Mouse (Mus musculus) forebrain, embryonic 11.5 days (tissue): Measurements from ENCODE around the gene Olfr160. TPM values are rescaled to one million over a fixed set of nuclear protein-coding genes. Genes with fewer than 3 reads are reported as not detected.

ENCODE experiments used
- ATAC-seq: fragments of 200-750 bp; cut with Nextera tagmentation; replicated peaks from 2 replicates; pipeline ENCODE4 v1.8.0; 2017; ENCODE audit warnings: moderate TSS enrichment; ENCODE audit not compliant: low FRiP score
- DNase-seq: peaks from one replicate; pipeline ENCODE4 v3.0.0-alpha.2; 2017; ENCODE audit warnings: low spot score
- H3K27ac ChIP-seq: fragments of 300-500 bp; sonication (generic); 2 replicates; pipeline ENCODE4 v1.5.1; 2014; ENCODE audit warnings: low read depth, low read length
- H3K27me3 ChIP-seq: fragments of 300-500 bp; sonication (generic); 2 replicates; pipeline ENCODE4 v1.6.1; 2014; ENCODE audit warnings: mild to moderate bottlenecking, low read length, mixed read lengths; ENCODE audit not compliant: control insufficient read depth, insufficient read depth
- H3K36me3 ChIP-seq: fragments of 300-500 bp; sonication (generic); 2 replicates; pipeline ENCODE4 v1.6.1; 2014; ENCODE audit warnings: mild to moderate bottlenecking, low read length, moderate library complexity, mixed read lengths; ENCODE audit not compliant: control insufficient read depth, insufficient read depth
- H3K4me1 ChIP-seq: fragments of 300-500 bp; sonication (generic); replicated peaks from 2 replicates; pipeline ENCODE4 v1.6.1; 2014; ENCODE audit warnings: low read length, mixed read lengths; ENCODE audit not compliant: control insufficient read depth, insufficient read depth
- H3K4me2 ChIP-seq: fragments of 300-500 bp; sonication (generic); 2 replicates; pipeline ENCODE4 v1.6.1; 2014; ENCODE audit warnings: low read depth, mild to moderate bottlenecking, low read length, moderate library complexity, mixed read lengths; ENCODE audit not compliant: severe bottlenecking
- H3K4me3 ChIP-seq: fragments of 300-500 bp; sonication (generic); 2 replicates; pipeline ENCODE4 v1.5.1; 2014; ENCODE audit warnings: low read depth, low read length
- H3K9ac ChIP-seq: fragments of 300-500 bp; sonication (generic); 2 replicates; pipeline ENCODE4 v1.6.1; 2014; ENCODE audit warnings: low read length
- H3K9me3 ChIP-seq: fragments of 300-500 bp; sonication (generic); 2 replicates; pipeline ENCODE4 v1.6.1; 2016; ENCODE audit warnings: low read length, mixed read lengths; ENCODE audit not compliant: control insufficient read depth
- WGBS: fragments of 180-500 bp; shearing (Covaris S2); extraction: QIAGEN DNeasy Blood & Tissue Kit; methylation state at CpG from one replicate; pipeline ENCODE4 v1.1.7; 2014; 5-methylcytosine and 5-hydroxymethylcytosine counted together
- polyA plus RNA-seq: library from polyadenylated mRNA; unstranded; fragments of >200 nt; fragmentation: Nextera tagmentation; extraction: Ambion mirVana; gene quantifications from 2 replicates; pipeline ENCODE4 v1.2.1, GENCODE M21; 2014

The Olfr160 gene
- polyA plus RNA-seq, 1 experiment from 2014 or later: not detected

DNA sequence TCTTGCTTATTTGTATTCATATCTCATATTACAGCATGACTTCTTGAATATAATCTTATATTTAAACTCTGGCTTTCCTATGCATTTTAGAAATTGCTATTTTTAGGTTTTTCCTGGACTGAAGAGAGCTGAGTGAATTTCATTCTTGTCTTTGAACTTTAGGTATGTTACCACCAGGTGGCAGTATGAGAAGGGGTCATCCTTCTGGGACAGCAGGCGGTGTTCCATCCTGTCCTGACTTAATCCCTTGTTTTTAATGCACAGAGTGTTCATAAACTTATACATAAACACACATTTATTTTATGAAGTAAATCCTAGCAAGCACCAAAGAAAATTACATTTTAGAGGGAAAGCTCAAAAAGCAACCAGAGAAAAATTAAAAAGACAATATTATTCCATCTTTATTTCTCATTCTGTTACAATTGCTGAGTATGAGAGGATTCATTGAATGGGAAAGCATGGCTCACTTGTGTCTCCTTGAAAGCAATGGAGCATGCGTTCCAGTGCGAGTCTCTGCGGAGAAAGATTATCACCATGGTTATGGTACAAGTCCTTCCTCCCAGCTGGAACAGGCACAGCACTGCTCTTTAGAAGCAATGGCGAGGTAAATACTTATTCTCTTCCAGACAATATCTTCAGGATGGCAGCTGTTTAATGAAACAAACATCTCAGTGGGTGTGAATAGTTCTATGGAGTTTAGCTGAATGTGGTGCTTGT lies 25.9 kb downstream of the Olfr160 start:
- no peak for DNase-seq

DNA sequence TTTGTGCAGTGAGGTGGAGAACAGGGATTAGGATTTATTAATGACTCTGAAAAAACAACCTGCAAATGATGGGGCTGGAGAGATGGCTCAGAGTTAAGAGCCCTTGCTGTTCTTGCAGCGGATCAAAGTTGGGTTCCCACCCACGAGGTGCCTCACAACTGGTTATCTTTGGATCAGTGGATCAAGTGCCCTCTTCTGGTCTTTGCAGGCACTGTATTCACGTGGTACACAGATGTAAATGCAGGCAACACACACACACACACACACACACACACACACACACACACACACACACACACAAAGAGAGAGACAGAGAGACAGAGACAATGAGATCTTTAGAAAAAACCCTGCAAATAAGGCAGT lies 28.1 kb downstream of the Olfr160 start:
- no peaks in the 10 kb centered on the region for H3K27me3 ChIP-seq

More for the DNA sequence above, 25.9 kb downstream of the Olfr160 start:
- Histone ChIP-seq H3K27ac (no peak overlapping the region), H3K4me1 (no peaks in the 10 kb centered on the region), H3K4me2 (no peak overlapping the region), H3K4me3 (no peak overlapping the region), H3K9me3 (no peaks in the 10 kb centered on the region), H3K9ac (no peak overlapping the region), H3K36me3 (no peaks in the 10 kb centered on the region), H3K27me3 (no peaks in the 10 kb centered on the region)
- ATAC-seq: peak; percentile 72
- 40% methylated on average over 5 of the region's 5 CpGs for WGBS

DNA sequence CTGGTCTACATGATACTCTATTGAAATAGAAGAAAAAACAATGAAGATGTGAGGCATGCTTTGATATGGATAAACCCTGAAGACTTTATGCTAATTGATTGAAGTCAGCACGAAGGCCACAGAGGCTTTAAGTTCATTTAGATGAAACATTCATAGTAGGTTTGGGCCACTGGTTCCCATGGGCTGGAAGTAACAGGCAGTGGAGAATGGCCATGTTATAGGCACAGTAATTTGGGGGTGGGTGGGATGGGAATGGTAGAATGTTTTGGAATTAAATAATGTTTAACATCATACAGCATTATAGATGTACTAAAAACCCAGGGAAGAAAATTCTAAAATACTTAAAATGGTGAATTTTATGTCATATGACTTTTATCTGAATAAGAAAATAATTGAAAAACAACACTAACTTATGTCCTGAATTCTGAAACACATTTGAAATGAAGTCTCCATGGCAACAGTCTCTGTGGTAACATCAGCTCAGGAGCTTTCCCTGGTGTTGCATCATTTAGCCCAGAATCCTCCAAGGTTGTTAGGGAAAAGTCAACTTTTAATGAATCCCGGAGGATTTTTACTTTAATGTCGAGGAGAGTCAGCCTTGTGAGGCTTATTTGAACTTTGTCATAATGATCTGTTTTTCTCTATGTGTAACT lies 28.6 kb downstream of the Olfr160 start:
- WGBS: 81% methylated on average over 3 of the region's 3 CpGs
- H3K27ac ChIP-seq: no peak overlapping the region
- H3K27me3 ChIP-seq: no peaks in the 10 kb centered on the region
- H3K4me1 ChIP-seq: no peaks in the 10 kb centered on the region
- H3K4me3 ChIP-seq: no peak overlapping the region
- DNase-seq (no peak), ATAC-seq (no peak)
- no peaks in the 10 kb centered on the region for H3K36me3 ChIP-seq
- no peak overlapping the region for H3K9ac ChIP-seq
- H3K4me2 ChIP-seq: no peak overlapping the region
- no peaks in the 10 kb centered on the region for H3K9me3 ChIP-seq

More for the DNA sequence above, 28.1 kb downstream of the Olfr160 start:
- Histone ChIP-seq H3K4me2 (no peak overlapping the region), H3K9ac (no peak overlapping the region), H3K36me3 (no peaks in the 10 kb centered on the region), H3K4me3 (no peak overlapping the region), H3K9me3 (no peaks in the 10 kb centered on the region), H3K4me1 (no peaks in the 10 kb centered on the region), H3K27ac (no peak overlapping the region)
- 44% methylated on average over 3 of the region's 3 CpGs for WGBS
- DNase-seq (no peak), ATAC-seq (peak; percentile 27; the same call in 1 of the 2 replicates)

DNA sequence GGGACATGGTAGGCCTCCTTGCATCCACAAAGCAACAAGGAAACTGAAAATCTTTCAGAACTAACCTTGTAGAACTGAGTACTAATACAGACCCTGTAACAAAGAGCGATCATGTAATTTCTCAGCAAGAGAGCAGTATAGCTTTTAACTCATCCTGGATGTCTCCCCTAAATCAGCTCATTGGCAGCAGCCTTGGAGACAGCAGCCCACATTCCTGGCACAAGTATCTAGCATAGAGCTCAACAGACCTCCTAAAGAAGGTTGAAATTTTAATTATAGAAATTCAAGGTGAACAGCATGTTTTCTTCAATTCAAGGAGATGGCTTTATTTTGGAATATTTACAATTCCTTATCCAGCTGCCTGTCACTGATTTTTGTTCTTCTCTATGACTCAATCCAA lies 34.9 kb downstream of the Olfr160 start:
- H3K9ac ChIP-seq: no peak overlapping the region
- DNase-seq (no peak), ATAC-seq (no peak)
- H3K27me3 ChIP-seq: no peaks in the 10 kb centered on the region
- H3K36me3 ChIP-seq: no peaks in the 10 kb centered on the region
- H3K4me2 ChIP-seq: no peak overlapping the region
- no peaks in the 10 kb centered on the region for H3K9me3 ChIP-seq
- H3K4me1 ChIP-seq: no peaks in the 10 kb centered on the region
- WGBS: 97% methylated on average over 1 of the region's 1 CpGs
- H3K4me3 ChIP-seq: no peak overlapping the region
- H3K27ac ChIP-seq: no peak overlapping the region

DNA sequence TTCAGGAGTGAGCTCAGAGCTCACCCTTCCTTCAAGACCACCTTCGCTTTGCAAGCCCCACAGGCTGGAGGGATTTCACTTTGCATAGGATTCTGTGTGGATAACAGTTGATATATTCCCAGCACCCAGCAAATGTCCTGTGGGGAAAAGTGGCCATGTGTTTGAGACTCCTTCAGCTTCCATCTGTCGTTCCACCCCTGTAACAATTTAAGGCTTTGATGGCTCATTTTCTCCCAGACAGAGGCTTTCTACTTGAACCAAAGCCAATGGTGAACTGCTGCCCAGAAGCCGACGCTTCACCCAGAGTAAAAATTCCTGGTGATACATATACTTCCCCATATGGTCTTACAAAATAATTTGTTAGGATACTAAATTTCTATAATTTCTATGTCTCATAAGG lies 40.8 kb downstream of the Olfr160 start:
- no peaks in the 10 kb centered on the region for H3K27me3 ChIP-seq
- ATAC-seq (no peak), DNase-seq (no peak)

DNA sequence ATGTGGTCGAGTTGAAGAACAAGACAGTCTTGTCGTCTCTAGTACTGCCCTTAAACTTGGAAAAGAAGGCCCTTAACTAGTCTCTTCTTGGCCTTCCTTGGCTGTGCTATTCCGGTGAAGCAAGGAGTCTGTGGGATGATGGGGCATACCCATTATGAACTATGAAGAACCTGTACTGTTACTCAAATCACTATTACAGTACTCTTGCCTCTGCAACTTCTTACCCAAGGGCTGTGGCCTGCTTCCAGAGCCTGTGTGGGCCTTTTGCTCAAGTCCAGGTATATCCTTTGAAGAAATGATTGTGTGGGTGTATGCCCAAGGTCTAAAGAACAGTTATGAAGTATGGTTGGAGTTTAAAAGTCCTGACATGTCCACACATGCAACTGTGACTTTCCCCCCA lies 45.8 kb downstream of the Olfr160 start:
- Histone ChIP-seq H3K27me3 (no peaks in the 10 kb centered on the region), H3K36me3 (no peaks in the 10 kb centered on the region), H3K4me1 (no peaks in the 10 kb centered on the region), H3K4me3 (no peak overlapping the region), H3K27ac (no peak overlapping the region), H3K4me2 (no peak overlapping the region), H3K9ac (no peak overlapping the region), H3K9me3 (no peaks in the 10 kb centered on the region)
- WGBS: 89% methylated on average over 3 of the region's 3 CpGs
- ATAC-seq (no peak), DNase-seq (no peak)

More for the DNA sequence above, 40.8 kb downstream of the Olfr160 start:
- no peak overlapping the region for H3K4me2 ChIP-seq
- no peaks in the 10 kb centered on the region for H3K36me3 ChIP-seq
- H3K4me3 ChIP-seq: no peak overlapping the region
- no peaks in the 10 kb centered on the region for H3K9me3 ChIP-seq
- H3K9ac ChIP-seq: no peak overlapping the region
- whole genome bisulfite sequencing: 88% methylated on average over 4 of the region's 4 CpGs
- no peak overlapping the region for H3K27ac ChIP-seq
- H3K4me1 ChIP-seq: no peaks in the 10 kb centered on the region

DNA sequence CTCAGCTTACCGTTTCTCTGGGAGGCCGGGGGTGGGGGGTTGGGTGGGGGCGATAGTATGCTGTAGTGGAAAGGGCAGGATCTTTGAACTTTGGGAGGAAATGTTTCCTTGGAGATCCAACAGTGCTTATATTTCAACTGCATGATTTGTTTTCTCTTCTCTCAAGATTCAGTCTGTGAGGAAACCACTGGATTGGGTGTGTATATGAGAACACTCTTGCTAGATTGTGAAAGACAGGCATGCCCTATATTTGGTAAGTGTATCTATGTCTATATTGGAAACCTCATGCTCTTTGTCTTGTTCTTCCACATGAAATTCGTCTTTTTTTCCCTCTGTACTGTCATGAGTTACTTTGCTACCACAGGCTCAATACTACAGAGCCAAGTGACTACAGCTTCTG lies 46.4 kb downstream of the Olfr160 start:
- Histone ChIP-seq H3K9me3 (no peaks in the 10 kb centered on the region), H3K9ac (no peak overlapping the region), H3K4me1 (no peaks in the 10 kb centered on the region), H3K4me2 (no peak overlapping the region), H3K4me3 (no peak overlapping the region), H3K36me3 (no peaks in the 10 kb centered on the region), H3K27ac (no peak overlapping the region), H3K27me3 (no peaks in the 10 kb centered on the region)
- DNase-seq (no peak), ATAC-seq (no peak)
- 81% methylated on average over 4 of the region's 4 CpGs for WGBS

DNA sequence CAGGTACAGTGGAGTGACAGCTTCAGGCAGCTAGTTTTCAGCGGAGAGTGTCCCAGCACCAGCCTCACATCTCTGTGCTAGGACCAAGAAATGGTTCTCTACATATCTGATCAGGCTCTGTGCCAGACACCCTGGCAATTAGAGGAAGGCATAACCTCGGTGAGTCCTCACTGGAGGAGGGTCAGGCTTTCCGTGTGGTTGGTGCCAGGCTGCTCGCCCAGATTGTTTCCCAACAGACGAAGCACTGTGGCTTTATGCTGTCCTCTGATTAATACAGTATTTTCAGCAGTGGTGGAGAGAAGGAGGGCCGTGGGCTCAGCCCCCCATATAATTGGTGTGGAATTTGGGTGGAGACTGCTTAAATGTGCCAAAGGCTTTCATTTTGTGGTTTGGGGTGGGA lies 46.9 kb downstream of the Olfr160 start, which contains the start of gene Panx3:
Gene Panx3, minus strand, starts transcription at position 121 of the 400 bp plus-strand sequence.
- ATAC-seq (no peak), DNase-seq (no peak)
- WGBS: 73% methylated on average over 6 of the region's 6 CpGs

DNA sequence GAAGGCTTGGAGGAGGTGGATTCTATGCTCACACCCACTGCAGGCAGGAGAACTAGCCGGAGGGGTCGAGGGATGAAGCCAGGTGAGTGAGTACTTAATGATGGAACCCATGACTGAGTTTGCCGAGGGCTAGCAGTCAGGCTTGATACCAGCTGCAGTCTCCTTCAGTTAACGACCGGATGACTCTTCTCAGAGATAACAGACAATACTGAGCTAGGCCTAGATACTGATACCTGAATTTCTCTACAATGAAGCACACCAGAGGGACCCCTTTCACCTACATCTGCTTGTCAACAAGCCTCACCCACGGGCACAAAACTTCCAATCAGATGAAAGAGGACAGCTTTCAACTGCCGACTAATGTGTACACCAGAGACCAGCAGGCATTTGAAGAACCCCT lies 50.0 kb downstream of the Olfr160 start:
- Histone ChIP-seq H3K4me1 (no peaks in the 10 kb centered on the region), H3K4me3 (no peak overlapping the region), H3K4me2 (no peak overlapping the region), H3K9me3 (no peaks in the 10 kb centered on the region), H3K9ac (no peak overlapping the region), H3K27ac (no peak overlapping the region), H3K27me3 (no peaks in the 10 kb centered on the region), H3K36me3 (no peaks in the 10 kb centered on the region)
- no peak for ATAC-seq
- DNase-seq: no peak
- 80% methylated on average over 7 of the region's 7 CpGs for WGBS

More for the DNA sequence above, 46.9 kb downstream of the Olfr160 start, which contains the start of gene Panx3:
- H3K9me3 ChIP-seq: no peaks in the 10 kb centered on the region
- H3K9ac ChIP-seq: no peak within 1 kb of the TSS
- no peak within 1 kb of the TSS for H3K4me3 ChIP-seq
- H3K4me2 ChIP-seq: no peak within 1 kb of the TSS
- H3K27me3 ChIP-seq: no peaks in the 10 kb centered on the region
- no peaks in the 10 kb centered on the region for H3K36me3 ChIP-seq
- no peaks in the 10 kb centered on the region for H3K4me1 ChIP-seq
- no peak within 1 kb of the TSS for H3K27ac ChIP-seq
